Mouse (Mus musculus) erythroblast, embryonic 14.5 days (primary cell): ENCODE data around the gene Syt3. TPM values are rescaled to one million over a fixed set of nuclear protein-coding genes. Genes with fewer than 3 reads are reported as not detected.

Experiments
- H3K27me3 ChIP-seq: 2 replicates; pipeline ENCODE4 v1.6.1; 2012; ENCODE audit warnings: inconsistent platforms; ENCODE audit not compliant: control insufficient read depth
- H3K36me3 ChIP-seq: 2 replicates; pipeline ENCODE4 v1.6.1; 2012; ENCODE audit warnings: mild to moderate bottlenecking, inconsistent platforms; ENCODE audit not compliant: control insufficient read depth
- H3K4me1 ChIP-seq: 2 replicates; pipeline ENCODE4 v1.6.1; 2012; ENCODE audit warnings: inconsistent platforms; ENCODE audit not compliant: control insufficient read depth
- H3K4me3 ChIP-seq: replicated peaks from 2 replicates; pipeline ENCODE3; 2012; ENCODE audit warnings: moderate library complexity, mild to moderate bottlenecking, inconsistent platforms
- H3K9me3 ChIP-seq: 2 replicates; pipeline ENCODE4 v1.6.1; 2012; ENCODE audit warnings: low read length, inconsistent platforms, mixed read lengths; ENCODE audit not compliant: control insufficient read depth
- GATA1 ChIP-seq: IDR thresholded peaks from 2 replicates; pipeline ENCODE4 v1.6.1; 2012; ENCODE audit warnings: low read length, inconsistent platforms, mixed read lengths
- TAL1 ChIP-seq: IDR thresholded peaks from 3 replicates; pipeline ENCODE4 v1.6.1; 2012; ENCODE audit warnings: low read length, inconsistent platforms, mixed read lengths
- polyA plus RNA-seq: library from polyadenylated mRNA; stranded (reverse); fragments of >175 nt; gene quantifications from 2 replicates; pipeline ENCODE4 v1.2.3, GENCODE M21; 2012

The Syt3 gene
- polyA plus RNA-seq, 1 experiment: not detected

- TF ChIP-seq GATA1: no peak
- no peak for TF ChIP-seq TAL1
- Histone ChIP-seq H3K9me3 (no peaks in the 10 kb centered on the region), H3K27me3 (peaks cover 25% of the 10 kb centered on the region), H3K36me3 (no peaks in the 10 kb centered on the region), H3K4me1 (no peaks in the 10 kb centered on the region), H3K4me3 (no peak overlapping the region)
Observed at GRCm38 (mm10) chr7:44343459-44344015, 40.4 kb upstream of the Syt3 start.

- H3K4me3 ChIP-seq: no peak overlapping the region
- no peaks in the 10 kb centered on the region for H3K36me3 ChIP-seq
- no peaks in the 10 kb centered on the region for H3K4me1 ChIP-seq
- H3K27me3 ChIP-seq: peaks cover 26% of the 10 kb centered on the region
- H3K9me3 ChIP-seq: no peaks in the 10 kb centered on the region
- TF ChIP-seq GATA1 (no peak), TAL1 (no peak)
Observed at GRCm38 (mm10) chr7:44344622-44345021, 39.3 kb upstream of the Syt3 start.

- Histone ChIP-seq H3K36me3 (no peaks in the 10 kb centered on the region), H3K4me1 (no peaks in the 10 kb centered on the region), H3K4me3 (no peak overlapping the region), H3K9me3 (peaks cover 2% of the 10 kb centered on the region; the same call in 1 of the 2 replicates), H3K27me3 (peaks cover 61% of the 10 kb centered on the region)
- TF ChIP-seq GATA1 (no peak), TAL1 (no peak)
Observed at GRCm38 (mm10) chr7:44349043-44349442, 34.9 kb upstream of the Syt3 start.

- no peak for TF ChIP-seq TAL1
- no peak for TF ChIP-seq GATA1
- peaks cover 77% of the 10 kb centered on the region for H3K27me3 ChIP-seq
- H3K4me3 ChIP-seq: no peak overlapping the region
- H3K36me3 ChIP-seq: no peaks in the 10 kb centered on the region
- H3K4me1 ChIP-seq: no peaks in the 10 kb centered on the region
- H3K9me3 ChIP-seq: peaks cover 2% of the 10 kb centered on the region; the same call in 1 of the 2 replicates
Observed at GRCm38 (mm10) chr7:44350957-44351711, 32.8 kb upstream of the Syt3 start.

- peaks cover 87% of the 10 kb centered on the region for H3K27me3 ChIP-seq
- H3K4me1 ChIP-seq: no peaks in the 10 kb centered on the region
- peaks cover 2% of the 10 kb centered on the region; the same call in 1 of the 2 replicates for H3K9me3 ChIP-seq
- H3K4me3 ChIP-seq: no peak overlapping the region
- no peaks in the 10 kb centered on the region for H3K36me3 ChIP-seq
- TF ChIP-seq GATA1: no peak
Observed at GRCm38 (mm10) chr7:44351881-44352749, 31.8 kb upstream of the Syt3 start.

- no peaks in the 10 kb centered on the region for H3K36me3 ChIP-seq
- no peaks in the 10 kb centered on the region for H3K4me1 ChIP-seq
- peaks cover 94% of the 10 kb centered on the region for H3K27me3 ChIP-seq
- TF ChIP-seq GATA1 (no peak), TAL1 (no peak)
- H3K9me3 ChIP-seq: peaks cover 2% of the 10 kb centered on the region; the same call in 1 of the 2 replicates
- H3K4me3 ChIP-seq: no peak overlapping the region
Observed at GRCm38 (mm10) chr7:44352750-44353600, 30.9 kb upstream of the Syt3 start.

GRCm38 (mm10) chr7:44353601-44354340 is 30.1 kb upstream of the Syt3 start:
- peaks cover 96% of the 10 kb centered on the region for H3K27me3 ChIP-seq
- H3K9me3 ChIP-seq: peaks cover 2% of the 10 kb centered on the region; the same call in 1 of the 2 replicates
- TF ChIP-seq TAL1 (no peak), GATA1 (no peak)
- no peak overlapping the region for H3K4me3 ChIP-seq
- H3K4me1 ChIP-seq: no peaks in the 10 kb centered on the region
- H3K36me3 ChIP-seq: no peaks in the 10 kb centered on the region

- Histone ChIP-seq H3K27me3 (peaks cover 97% of the 10 kb centered on the region), H3K4me3 (no peak overlapping the region), H3K4me1 (peaks cover 7% of the 10 kb centered on the region), H3K9me3 (peaks cover 3% of the 10 kb centered on the region; the same call in 1 of the 2 replicates), H3K36me3 (no peaks in the 10 kb centered on the region)
- no peak for TF ChIP-seq TAL1
Observed at GRCm38 (mm10) chr7:44355411-44355810, 28.5 kb upstream of the Syt3 start.
